Comparison of ENCODE assay signal across 23 mouse cellular contexts in the genomic region with DNA sequence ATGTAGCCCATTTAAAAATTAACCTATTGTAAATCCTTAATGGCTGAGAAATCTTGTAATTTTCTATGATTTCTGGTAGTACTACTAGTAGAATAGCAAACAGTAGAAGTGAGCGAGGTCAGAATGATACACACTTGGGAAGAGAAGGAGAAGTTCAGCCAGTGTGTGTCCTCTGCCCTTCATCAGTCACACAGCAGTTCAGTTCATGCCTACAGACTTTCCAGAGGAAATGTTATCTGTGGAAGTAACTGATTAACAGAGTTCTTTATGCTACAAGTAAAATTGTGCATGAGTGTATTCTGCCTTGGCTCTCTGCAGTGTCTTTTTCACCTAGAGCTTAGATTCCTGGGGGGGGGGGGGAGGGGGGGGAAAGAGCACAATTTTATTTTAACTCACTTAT.
A peak's percentile ranks its signal among the peaks of the same experiment; 100 is the strongest.
DNase-seq lines count a peak whose midpoint lies in the region; ATAC-seq and TF ChIP-seq lines count a peak whose summit lies in the region.
"Had no signal": no experiment of that assay in that cellular context is flagged by ENCODE, and none has a peak within 500 bp of the region (broad histone marks: within the 10 kb centered on the region; RNA-seq: fewer than 3 reads in every experiment).

No protein-coding gene starts in this region.

- no peaks in the 10 kb centered on the region for H3K79me2 ChIP-seq in liver, adult 2 months (ENCODE audit: control insufficient read depth, insufficient read depth, low read length)

- ATAC-seq in kidney, embryonic 16.5 days (ENCODE audit: low FRiP score, low TSS enrichment), result peak; percentile 54; the same call in 1 of the 2 replicates
- no peak for ATAC-seq in liver, postnatal 0 days
- ATAC-seq in stomach, embryonic 14.5 days (ENCODE audit: insufficient number of reproducible peaks, insufficient read depth, low FRiP score, low read depth), result 0 out of 2 replicates have a peak, but pooled peaks have one; percentile 23
- ATAC-seq in stomach, postnatal 0 days (ENCODE audit: low FRiP score, low TSS enrichment), result no peak
- ATAC-seq: forebrain, embryonic 14.5 days had no signal

- no peak overlapping the region for H3K27ac ChIP-seq in kidney, embryonic 16.5 days (ENCODE audit: low read length)
- H3K27ac ChIP-seq in liver, adult 2 months (replicated peaks; ENCODE audit: insufficient read depth, low read depth, low read length), result no peak overlapping the region
- H3K27ac ChIP-seq in liver, postnatal 0 days (ENCODE audit: low read depth), result no peak overlapping the region
- H3K27ac ChIP-seq in stomach, embryonic 14.5 days (ENCODE audit: low read length), result no peak overlapping the region
- no peak overlapping the region for H3K27ac ChIP-seq in stomach, postnatal 0 days (replicated peaks)
- no peak overlapping the region for H3K27ac ChIP-seq in midbrain, embryonic 10.5 days (replicated peaks)
- H3K27ac ChIP-seq: embryonic facial prominence, embryonic 13.5 days; embryonic facial prominence, embryonic 15.5 days; forebrain, embryonic 10.5 days; forebrain, embryonic 12.5 days had no signal

- DNase-seq in kidney, adult 9 months, result no peak
- DNase-seq in liver, adult 2 months (ENCODE audit: extremely low read depth, low read depth, low spot score), result peak; percentile 59
- DNase-seq in liver, postnatal 0 days, result no peak
- DNase-seq in stomach, postnatal 0 days (ENCODE audit: low spot score), result no peak
- DNase-seq in midbrain, embryonic 10.5 days (ENCODE audit: low spot score), result no peak
- DNase-seq: adrenal gland, adult 2 months; adrenal gland, postnatal 10 days; adrenal gland, postnatal 25 days; cerebellum, adult 11 months; cerebellum, adult 18-20 months; cerebellum, adult 8-10 months; cerebellum, adult 9-11 months; cerebellum, postnatal 14 days; cerebellum, postnatal 36 days; embryo, embryonic 11 days had no signal

- H3K4me1 ChIP-seq in kidney, embryonic 16.5 days (ENCODE audit: insufficient read depth, low read length), result no peaks in the 10 kb centered on the region
- peaks cover 7% of the 10 kb centered on the region; the same call in 1 of the 2 replicates for H3K4me1 ChIP-seq in liver, adult 2 months (ENCODE audit: control insufficient read depth, insufficient read depth, low read length)
- peaks cover 7% of the 10 kb centered on the region; the same call in 1 of the 2 replicates for H3K4me1 ChIP-seq in liver, postnatal 0 days (ENCODE audit: insufficient read depth)
- no peaks in the 10 kb centered on the region for H3K4me1 ChIP-seq in stomach, embryonic 14.5 days (ENCODE audit: control insufficient read depth, insufficient read depth, low read length)
- no peaks in the 10 kb centered on the region for H3K4me1 ChIP-seq in stomach, postnatal 0 days (replicated peaks; ENCODE audit: control insufficient read depth, insufficient read depth)
- H3K4me1 ChIP-seq in midbrain, embryonic 10.5 days, result peaks cover 7% of the 10 kb centered on the region; the same call in 1 of the 2 replicates
- H3K4me1 ChIP-seq: embryonic facial prominence, embryonic 13.5 days; embryonic facial prominence, embryonic 15.5 days; forebrain, embryonic 10.5 days; forebrain, embryonic 12.5 days had no signal

- H3K9ac ChIP-seq in kidney, embryonic 16.5 days (replicated peaks; ENCODE audit: low read length), result no peak overlapping the region
- no peak overlapping the region for H3K9ac ChIP-seq in liver, adult 2 months (ENCODE audit: low read depth, low read length)
- no peak overlapping the region for H3K9ac ChIP-seq in liver, postnatal 0 days (replicated peaks)
- H3K9ac ChIP-seq in stomach, embryonic 14.5 days (replicated peaks; ENCODE audit: low read depth, low read length), result no peak overlapping the region
- no peak overlapping the region for H3K9ac ChIP-seq in stomach, postnatal 0 days (ENCODE audit: low read length)
- H3K9ac ChIP-seq: embryonic facial prominence, embryonic 13.5 days; embryonic facial prominence, embryonic 15.5 days; forebrain, embryonic 12.5 days had no signal

- H3K27me3 ChIP-seq in kidney, embryonic 16.5 days (ENCODE audit: insufficient read depth, low read length), result no peaks in the 10 kb centered on the region
- H3K27me3 ChIP-seq in liver, adult 2 months (ENCODE audit: control insufficient read depth, insufficient read depth, low read length), result no peaks in the 10 kb centered on the region
- no peaks in the 10 kb centered on the region for H3K27me3 ChIP-seq in liver, postnatal 0 days (ENCODE audit: insufficient read depth, low read length)
- H3K27me3 ChIP-seq in stomach, embryonic 14.5 days (ENCODE audit: control insufficient read depth, insufficient read depth, low read length), result no peaks in the 10 kb centered on the region
- no peaks in the 10 kb centered on the region for H3K27me3 ChIP-seq in stomach, postnatal 0 days (ENCODE audit: control insufficient read depth, insufficient read depth, low read length)
- H3K27me3 ChIP-seq in midbrain, embryonic 10.5 days (ENCODE audit: low read depth, poor library complexity, severe bottlenecking), result no peaks in the 10 kb centered on the region
- H3K27me3 ChIP-seq: embryonic facial prominence, embryonic 13.5 days; embryonic facial prominence, embryonic 15.5 days; forebrain, embryonic 12.5 days had no signal

- H3K4me2 ChIP-seq in kidney, embryonic 16.5 days (replicated peaks; ENCODE audit: low read depth, low read length), result no peak overlapping the region
- H3K4me2 ChIP-seq in liver, postnatal 0 days (ENCODE audit: low read depth, low read length), result no peak overlapping the region
- no peak overlapping the region for H3K4me2 ChIP-seq in stomach, embryonic 14.5 days (replicated peaks; ENCODE audit: low read depth, low read length)
- H3K4me2 ChIP-seq in stomach, postnatal 0 days (replicated peaks; ENCODE audit: low read depth), result no peak overlapping the region
- H3K4me2 ChIP-seq: embryonic facial prominence, embryonic 13.5 days; embryonic facial prominence, embryonic 15.5 days; forebrain, embryonic 12.5 days had no signal

- TF ChIP-seq EP300 in liver, postnatal 0 days (IDR thresholded peaks at IDR 0.05; ENCODE audit: low read depth), result no peak
- no peak for TF ChIP-seq EP300 in stomach, postnatal 0 days (optimal IDR thresholded peaks at IDR 0.05)

- H3K4me3 ChIP-seq in kidney, embryonic 16.5 days (ENCODE audit: low read length), result no peak overlapping the region
- no peak overlapping the region for H3K4me3 ChIP-seq in liver, adult 2 months (ENCODE audit: insufficient read depth, low read depth, low read length)
- no peak overlapping the region for H3K4me3 ChIP-seq in liver, postnatal 0 days (ENCODE audit: low read depth, low read length)
- no peak overlapping the region for H3K4me3 ChIP-seq in stomach, embryonic 14.5 days (ENCODE audit: low read depth, low read length)
- no peak overlapping the region for H3K4me3 ChIP-seq in stomach, postnatal 0 days (ENCODE audit: low read depth, low read length)
- no peak overlapping the region for H3K4me3 ChIP-seq in midbrain, embryonic 10.5 days
- H3K4me3 ChIP-seq: embryonic facial prominence, embryonic 13.5 days; embryonic facial prominence, embryonic 15.5 days; erythroblast, embryonic 14.5 days; forebrain, embryonic 10.5 days; forebrain, embryonic 12.5 days had no signal

- 80% methylated on average over 1 of the region's 1 CpGs for WGBS in kidney, embryonic 16.5 days
- 15% methylated on average over 1 of the region's 1 CpGs for WGBS in liver, adult 2 months
- 43% methylated on average over 1 of the region's 1 CpGs for WGBS in liver, postnatal 0 days (ENCODE audit: insufficient replicate concordance)
- WGBS in stomach, embryonic 14.5 days, result 65% methylated on average over 1 of the region's 1 CpGs
- 41% methylated on average over 1 of the region's 1 CpGs for WGBS in stomach, postnatal 0 days
- 92% methylated on average over 1 of the region's 1 CpGs for WGBS in midbrain, embryonic 10.5 days

- TF ChIP-seq CTCF in liver, adult 2 months (IDR thresholded peaks at IDR 0.05; ENCODE audit: low read depth, low read length), result no peak
- no peak for TF ChIP-seq CTCF in liver, postnatal 0 days (IDR thresholded peaks at IDR 0.05; ENCODE audit: low read depth)
- TF ChIP-seq CTCF in stomach, postnatal 0 days (IDR thresholded peaks at IDR 0.05; ENCODE audit: low read depth), result no peak

- no peaks in the 10 kb centered on the region for H3K36me3 ChIP-seq in kidney, embryonic 16.5 days (ENCODE audit: insufficient read depth, low read length)
- no peaks in the 10 kb centered on the region for H3K36me3 ChIP-seq in liver, adult 2 months (ENCODE audit: control insufficient read depth, insufficient read depth, low read length)
- H3K36me3 ChIP-seq in liver, postnatal 0 days (replicated peaks; ENCODE audit: insufficient read depth, low read length), result no peaks in the 10 kb centered on the region
- no peaks in the 10 kb centered on the region for H3K36me3 ChIP-seq in stomach, embryonic 14.5 days (ENCODE audit: control insufficient read depth, insufficient read depth, low read length)
- H3K36me3 ChIP-seq in stomach, postnatal 0 days (ENCODE audit: control insufficient read depth, insufficient read depth, low read length), result no peaks in the 10 kb centered on the region
- H3K36me3 ChIP-seq in midbrain, embryonic 10.5 days, result peaks cover 5% of the 10 kb centered on the region; the same call in 1 of the 2 replicates
- H3K36me3 ChIP-seq: embryonic facial prominence, embryonic 15.5 days; forebrain, embryonic 12.5 days had no signal

- no peak for TF ChIP-seq POLR2A in liver, adult 2 months (IDR thresholded peaks at IDR 0.05; ENCODE audit: extremely low read depth, insufficient read depth, low read length)

- H3K9me3 ChIP-seq in kidney, embryonic 16.5 days (ENCODE audit: low read length), result peaks cover 3% of the 10 kb centered on the region; the same call in 1 of the 2 replicates
- no peaks in the 10 kb centered on the region for H3K9me3 ChIP-seq in liver, postnatal 0 days (ENCODE audit: low read length)
- H3K9me3 ChIP-seq in stomach, embryonic 14.5 days (ENCODE audit: control insufficient read depth, low read depth, low read length), result no peaks in the 10 kb centered on the region
- no peaks in the 10 kb centered on the region for H3K9me3 ChIP-seq in stomach, postnatal 0 days (ENCODE audit: control insufficient read depth, low read length)
- no peaks in the 10 kb centered on the region for H3K9me3 ChIP-seq in midbrain, embryonic 10.5 days (replicated peaks)
- H3K9me3 ChIP-seq: embryonic facial prominence, embryonic 13.5 days; embryonic facial prominence, embryonic 15.5 days; forebrain, embryonic 10.5 days had no signal

Comparison
In these comparisons a context has a peak if more than half of its experiments do, and no peak if none do; other contexts are left out.
1. ATAC-seq: peak in kidney, embryonic 16.5 days (single experiment) and stomach, embryonic 14.5 days (single experiment); none in liver, postnatal 0 days (single experiment) and stomach, postnatal 0 days (single experiment).